Mouse (Mus musculus): ENCODE measurements around the gene Cfap100. TPM values are rescaled to one million over a fixed set of nuclear protein-coding genes. Genes with fewer than 3 reads are reported as not detected.

Cfap100 gene
- total RNA-seq, 1 experiment = 0.98 TPM

DNA sequence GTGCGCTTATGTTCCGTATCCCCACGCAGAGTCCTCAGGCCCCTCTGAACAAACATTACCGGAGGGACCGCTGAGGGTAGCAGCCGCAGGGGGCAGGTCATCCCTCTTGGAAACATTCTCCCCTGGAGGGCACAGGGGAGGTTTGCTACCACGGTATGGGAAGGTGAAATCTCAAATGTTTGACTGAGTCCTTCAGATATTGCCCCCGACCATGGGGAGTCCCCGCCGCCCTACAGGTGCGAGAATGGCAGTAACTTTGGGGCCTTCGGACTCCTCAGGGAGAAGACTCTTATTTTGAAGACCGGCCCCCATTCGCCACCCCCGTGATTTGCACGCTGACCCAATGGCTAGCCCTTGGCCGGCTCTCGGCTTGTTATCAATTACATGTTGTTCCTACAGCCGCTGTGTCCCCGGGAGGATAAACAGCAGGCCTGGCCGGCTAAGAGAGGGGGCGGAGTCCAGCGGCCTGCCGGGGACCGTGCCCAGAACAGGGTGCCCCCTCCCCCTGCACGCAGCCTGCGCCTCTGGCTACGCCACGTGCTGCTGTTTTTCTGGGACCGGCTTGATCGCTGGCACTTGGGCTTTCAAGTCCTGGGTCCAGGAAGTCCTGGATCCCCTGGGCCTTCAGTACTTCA is 34.7 kb upstream of the Cfap100 start:
- Histone ChIP-seq H3K4me3 (ENCODE audit: insufficient read depth in 1 of 2, low read depth in 1 of 2, low read length in 2 of 2, poor library complexity in 1 of 2, severe bottlenecking in 1 of 2) (peak overlapping the region; percentile 70 to 95), H3K27ac (ENCODE audit: insufficient read depth, low read depth, low read length, poor library complexity, severe bottlenecking) (peak overlapping the region; percentile 55; the same call in 1 of the 2 replicates), H3K9me3 (ENCODE audit: control insufficient read depth, insufficient read depth, low read depth, low read length) (no peaks in the 10 kb centered on the region), H3K9ac (ENCODE audit: insufficient read depth, low read depth, low read length, poor library complexity, severe bottlenecking) (peak overlapping the region; percentile 90), H3K36me3 (ENCODE audit: control insufficient read depth, insufficient read depth, low read length, poor library complexity, severe bottlenecking) (peaks cover 27% of the 10 kb centered on the region), H3K4me1 (ENCODE audit: control insufficient read depth in 2 of 2, insufficient read depth in 2 of 2, low read length in 2 of 2, poor library complexity in 1 of 2) (peaks cover 2 to 19% of the 10 kb centered on the region in 2 experiments; a peak in 1 of 4 replicates)
- in situ Hi-C loops (cut with MboI; ENCODE audit: low sequenced_read_pairs in 2 of 2, unreplicated experiment in 2 of 2) = no loop called here
- TF ChIP-seq HCFC1 (IDR thresholded peaks at IDR 0.05; ENCODE audit: borderline replicate concordance, insufficient read depth, low read length) (no peak), ZC3H11A (IDR thresholded peaks at IDR 0.05; ENCODE audit: borderline replicate concordance, low read depth, low read length) (no peak), CHD2 (IDR thresholded peaks at IDR 0.05; ENCODE audit: low read depth, low read length) (no peak), ZNF384 (IDR thresholded peaks at IDR 0.05; ENCODE audit: low read depth, low read length) (no peak), MAFK (IDR thresholded peaks at IDR 0.05; ENCODE audit: insufficient read depth, low read depth, low read length) (no peak)
- DNase-seq (ENCODE audit: low read depth, low spot score) = no peak

DNA sequence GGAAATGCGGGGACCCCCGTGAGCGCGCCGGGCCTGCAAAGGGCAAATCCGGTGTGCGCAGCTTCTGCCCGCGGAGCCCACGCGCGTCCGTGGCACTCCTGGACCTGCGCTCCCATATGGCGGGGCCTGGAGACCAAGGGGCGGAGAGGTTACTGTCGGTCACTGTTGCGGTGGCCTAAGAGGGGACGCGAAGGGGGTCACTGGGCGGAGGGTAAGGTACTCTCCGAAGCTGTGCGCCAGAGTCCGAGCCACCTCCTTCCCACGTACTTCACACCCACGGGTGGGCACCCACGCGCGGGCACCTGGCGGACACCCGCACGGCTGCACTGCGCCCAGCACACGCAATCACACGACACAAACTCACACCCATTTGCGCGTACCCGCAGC is 34.2 kb upstream of the Cfap100 start:
- no peak for TF ChIP-seq CHD2 (IDR thresholded peaks at IDR 0.05; ENCODE audit: low read depth, low read length)
- TF ChIP-seq ZNF384 (IDR thresholded peaks at IDR 0.05; ENCODE audit: low read depth, low read length) = no peak
- TF ChIP-seq HCFC1 (IDR thresholded peaks at IDR 0.05; ENCODE audit: borderline replicate concordance, insufficient read depth, low read length) = no peak
- TF ChIP-seq MAFK (IDR thresholded peaks at IDR 0.05; ENCODE audit: insufficient read depth, low read depth, low read length) = no peak
- TF ChIP-seq ZC3H11A (IDR thresholded peaks at IDR 0.05; ENCODE audit: borderline replicate concordance, low read depth, low read length) = no peak
- Histone ChIP-seq H3K27ac (ENCODE audit: insufficient read depth, low read depth, low read length, poor library complexity, severe bottlenecking) (peak overlapping the region; percentile 55; the same call in 1 of the 2 replicates), H3K4me3 (ENCODE audit: insufficient read depth in 1 of 2, low read depth in 1 of 2, low read length in 2 of 2, poor library complexity in 1 of 2, severe bottlenecking in 1 of 2) (peak overlapping the region; percentile 70 to 95), H3K9me3 (ENCODE audit: control insufficient read depth, insufficient read depth, low read depth, low read length) (no peaks in the 10 kb centered on the region), H3K9ac (ENCODE audit: insufficient read depth, low read depth, low read length, poor library complexity, severe bottlenecking) (peak overlapping the region; percentile 90), H3K4me1 (ENCODE audit: control insufficient read depth in 2 of 2, insufficient read depth in 2 of 2, low read length in 2 of 2, poor library complexity in 1 of 2) (peaks cover 2 to 19% of the 10 kb centered on the region in 2 experiments; a peak in 1 of 4 replicates), H3K36me3 (ENCODE audit: control insufficient read depth, insufficient read depth, low read length, poor library complexity, severe bottlenecking) (peaks cover 22% of the 10 kb centered on the region)
- no peak for DNase-seq (ENCODE audit: low read depth, low spot score)
- in situ Hi-C loops (cut with MboI; ENCODE audit: low sequenced_read_pairs in 2 of 2, unreplicated experiment in 2 of 2) = no loop called here

- peak within 1 kb of the TSS; percentile 90 for H3K9ac ChIP-seq (ENCODE audit: insufficient read depth, low read depth, low read length, poor library complexity, severe bottlenecking)
- no peaks in the 10 kb centered on the region for H3K9me3 ChIP-seq (ENCODE audit: control insufficient read depth, insufficient read depth, low read depth, low read length)
- in situ Hi-C loops (cut with MboI; ENCODE audit: low sequenced_read_pairs in 2 of 2, unreplicated experiment in 2 of 2) = no loop called here
- peak within 1 kb of the TSS; percentile 70 to 95 for H3K4me3 ChIP-seq (ENCODE audit: insufficient read depth in 1 of 2, low read depth in 1 of 2, low read length in 2 of 2, poor library complexity in 1 of 2, severe bottlenecking in 1 of 2)
- peaks cover 2 to 19% of the 10 kb centered on the region in 2 experiments; a peak in 1 of 4 replicates for H3K4me1 ChIP-seq (ENCODE audit: control insufficient read depth in 2 of 2, insufficient read depth in 2 of 2, low read length in 2 of 2, poor library complexity in 1 of 2)
- peaks cover 17% of the 10 kb centered on the region for H3K36me3 ChIP-seq (ENCODE audit: control insufficient read depth, insufficient read depth, low read length, poor library complexity, severe bottlenecking)
- TF ChIP-seq CHD2 (IDR thresholded peaks at IDR 0.05; ENCODE audit: low read depth, low read length) (no peak), MAFK (IDR thresholded peaks at IDR 0.05; ENCODE audit: insufficient read depth, low read depth, low read length) (no peak), HCFC1 (IDR thresholded peaks at IDR 0.05; ENCODE audit: borderline replicate concordance, insufficient read depth, low read length) (no peak), ZNF384 (IDR thresholded peaks at IDR 0.05; ENCODE audit: low read depth, low read length) (no peak), ZC3H11A (IDR thresholded peaks at IDR 0.05; ENCODE audit: borderline replicate concordance, low read depth, low read length) (no peak)
- H3K27ac ChIP-seq (ENCODE audit: insufficient read depth, low read depth, low read length, poor library complexity, severe bottlenecking) = peak within 1 kb of the TSS; percentile 55; the same call in 1 of the 2 replicates
- DNase-seq (ENCODE audit: low read depth, low spot score) = no peak
Observed at GRCm38 (mm10) chr6:90462181-90462706, 33.6 kb upstream of the Cfap100 start, which contains the start of gene Klf15. Klf15 (plus strand) TSS chr6:90462576.

GRCm38 (mm10) chr6:90461771-90462170 is 33.2 kb upstream of the Cfap100 start:
- Histone ChIP-seq H3K4me1 (ENCODE audit: control insufficient read depth in 2 of 2, insufficient read depth in 2 of 2, low read length in 2 of 2, poor library complexity in 1 of 2) (peaks cover 2 to 19% of the 10 kb centered on the region in 2 experiments; a peak in 1 of 4 replicates), H3K36me3 (ENCODE audit: control insufficient read depth, insufficient read depth, low read length, poor library complexity, severe bottlenecking) (peaks cover 12% of the 10 kb centered on the region; the same call in 1 of the 2 replicates), H3K4me3 (ENCODE audit: insufficient read depth in 1 of 2, low read depth in 1 of 2, low read length in 2 of 2, poor library complexity in 1 of 2, severe bottlenecking in 1 of 2) (peak overlapping the region; percentile 70 to 95), H3K27ac (ENCODE audit: insufficient read depth, low read depth, low read length, poor library complexity, severe bottlenecking) (no peak overlapping the region), H3K9me3 (ENCODE audit: control insufficient read depth, insufficient read depth, low read depth, low read length) (no peaks in the 10 kb centered on the region), H3K9ac (ENCODE audit: insufficient read depth, low read depth, low read length, poor library complexity, severe bottlenecking) (peak overlapping the region; percentile 90)
- no peak for TF ChIP-seq ZC3H11A (IDR thresholded peaks at IDR 0.05; ENCODE audit: borderline replicate concordance, low read depth, low read length)
- in situ Hi-C loops (cut with MboI; ENCODE audit: low sequenced_read_pairs in 2 of 2, unreplicated experiment in 2 of 2) = no loop called here
- DNase-seq (ENCODE audit: low read depth, low spot score) = no peak

All from ES-E14 (cell line).